Comparison of ENCODE assay signal across 25 mouse cellular contexts in the genomic region with DNA sequence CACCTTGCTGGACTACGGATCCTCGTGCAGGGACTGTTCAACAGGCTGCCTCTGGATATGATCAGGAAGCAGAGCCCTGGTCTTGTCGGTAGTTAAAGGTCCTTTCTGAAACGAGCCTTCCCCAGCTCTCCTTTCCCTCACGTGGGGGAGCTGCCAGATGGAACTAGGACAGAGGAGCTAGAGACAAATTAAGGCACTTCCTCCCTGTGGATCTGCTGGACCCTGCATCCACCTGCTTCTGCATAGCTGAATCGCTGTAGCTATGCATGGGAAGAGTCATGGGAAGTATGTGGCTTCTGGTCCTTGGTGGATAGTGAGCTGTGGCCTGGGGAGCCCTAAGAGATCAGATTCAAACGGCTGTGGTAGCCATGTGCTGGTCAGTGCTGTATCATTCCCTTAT.
DNase-seq lines count a peak whose midpoint lies in the region; ATAC-seq and TF ChIP-seq lines count a peak whose summit lies in the region.
"Had no signal": no experiment of that assay in that cellular context is flagged by ENCODE, and none has a peak within 500 bp of the region (broad histone marks: within the 10 kb centered on the region; RNA-seq: fewer than 3 reads in every experiment).

No protein-coding gene starts in this region.

- DNase-seq in cerebellum, adult 2 months, result peak; percentile 23 to 24
- no peak for DNase-seq in cerebellum, postnatal 36 days
- DNase-seq in heart, postnatal 25 days (ENCODE audit: low spot score), result no peak
- no peak for DNase-seq in liver, embryonic 11.5 days (ENCODE audit: low spot score)
- no peak for DNase-seq in liver, postnatal 0 days
- no peak for DNase-seq in thymus, postnatal 25 days
- DNase-seq: adrenal gland, postnatal 14 days; cerebellum, postnatal 10 days; forebrain, postnatal 0 days; heart, adult 2 months; heart, postnatal 14 days; kidney, adult 18-20 months; kidney, postnatal 36 days; layer of hippocampus, postnatal 36 days; lung, adult 2 months; lung, postnatal 14 days; midbrain, embryonic 14.5 days; right cerebral cortex, postnatal 25 days; spleen, adult 18-20 months had no signal

- TF ChIP-seq EP300 in liver, postnatal 0 days (IDR thresholded peaks at IDR 0.05; ENCODE audit: low read depth), result no peak

- 30% methylated on average over 7 of the region's 7 CpGs for WGBS in cerebellum, adult 2 months
- 43% methylated on average over 7 of the region's 7 CpGs for WGBS in heart, embryonic 11.5 days (ENCODE audit: insufficient replicate concordance)
- WGBS in liver, embryonic 12.5 days (ENCODE audit: insufficient replicate concordance), result 52% methylated on average over 7 of the region's 7 CpGs
- 49% methylated on average over 7 of the region's 7 CpGs for WGBS in liver, embryonic 11.5 days
- 57% methylated on average over 7 of the region's 7 CpGs for WGBS in liver, postnatal 0 days (ENCODE audit: insufficient replicate concordance)

- no peak for TF ChIP-seq POLR2A in cerebellum, adult 2 months (IDR thresholded peaks at IDR 0.05; ENCODE audit: borderline replicate concordance, insufficient read depth, low read length)

- H3K4me3 ChIP-seq in cerebellum, adult 2 months (replicated peaks; ENCODE audit: insufficient read depth, low read depth, low read length), result no peak overlapping the region
- no peak overlapping the region for H3K4me3 ChIP-seq in heart, embryonic 11.5 days (ENCODE audit: low read depth, low read length)
- H3K4me3 ChIP-seq in liver, embryonic 12.5 days, result no peak overlapping the region
- no peak overlapping the region for H3K4me3 ChIP-seq in liver, embryonic 11.5 days (ENCODE audit: low read depth, low read length)
- H3K4me3 ChIP-seq in liver, postnatal 0 days (ENCODE audit: low read depth, low read length), result no peak overlapping the region
- H3K4me3 ChIP-seq: embryonic facial prominence, embryonic 12.5 days; heart, adult 2 months; hindbrain, embryonic 13.5 days; limb, embryonic 12.5 days; neural tube, embryonic 12.5 days had no signal

- no peak overlapping the region for H3K27ac ChIP-seq in cerebellum, adult 2 months (ENCODE audit: insufficient read depth, low read length)
- H3K27ac ChIP-seq in heart, embryonic 11.5 days (ENCODE audit: low read depth, low read length), result peak overlapping the region; percentile 29
- H3K27ac ChIP-seq in liver, embryonic 12.5 days, result peak overlapping the region; percentile 88
- H3K27ac ChIP-seq in liver, embryonic 11.5 days (ENCODE audit: low read depth, low read length), result no peak overlapping the region
- H3K27ac ChIP-seq in liver, postnatal 0 days (ENCODE audit: low read depth), result peak overlapping the region; percentile 31; the same call in 1 of the 2 replicates
- H3K27ac ChIP-seq: embryonic facial prominence, embryonic 12.5 days; heart, adult 2 months; hindbrain, embryonic 13.5 days; limb, embryonic 12.5 days; neural tube, embryonic 12.5 days had no signal

- ATAC-seq in heart, embryonic 11.5 days (replicated peaks; ENCODE audit: insufficient number of reproducible peaks, low FRiP score, low TSS enrichment), result no peak
- ATAC-seq in liver, embryonic 12.5 days, result no peak
- ATAC-seq in liver, embryonic 11.5 days (replicated peaks; ENCODE audit: low FRiP score), result no peak
- ATAC-seq in liver, postnatal 0 days, result no peak
- ATAC-seq: forebrain, postnatal 0 days had no signal

- no peaks in the 10 kb centered on the region for H3K9me3 ChIP-seq in heart, embryonic 11.5 days (replicated peaks; ENCODE audit: control insufficient read depth, low read length)
- no peaks in the 10 kb centered on the region for H3K9me3 ChIP-seq in liver, embryonic 12.5 days (replicated peaks)
- no peaks in the 10 kb centered on the region for H3K9me3 ChIP-seq in liver, embryonic 11.5 days (ENCODE audit: control insufficient read depth, low read length)
- no peaks in the 10 kb centered on the region for H3K9me3 ChIP-seq in liver, postnatal 0 days (ENCODE audit: low read length)
- H3K9me3 ChIP-seq: embryonic facial prominence, embryonic 12.5 days; hindbrain, embryonic 13.5 days; limb, embryonic 12.5 days; neural tube, embryonic 12.5 days had no signal

- H3K9ac ChIP-seq in heart, embryonic 11.5 days (ENCODE audit: low read depth, low read length), result no peak overlapping the region
- H3K9ac ChIP-seq in liver, embryonic 12.5 days, result no peak overlapping the region
- H3K9ac ChIP-seq in liver, embryonic 11.5 days (ENCODE audit: low read depth, low read length), result no peak overlapping the region
- H3K9ac ChIP-seq in liver, postnatal 0 days (replicated peaks), result no peak overlapping the region
- H3K9ac ChIP-seq: embryonic facial prominence, embryonic 12.5 days; forebrain, postnatal 0 days; hindbrain, embryonic 13.5 days; limb, embryonic 12.5 days; neural tube, embryonic 12.5 days had no signal

- H3K36me3 ChIP-seq in heart, embryonic 11.5 days (ENCODE audit: control insufficient read depth, insufficient read depth, low read length), result no peaks in the 10 kb centered on the region
- no peaks in the 10 kb centered on the region for H3K36me3 ChIP-seq in liver, embryonic 12.5 days
- no peaks in the 10 kb centered on the region for H3K36me3 ChIP-seq in liver, embryonic 11.5 days (ENCODE audit: control insufficient read depth, insufficient read depth, low read length)
- no peaks in the 10 kb centered on the region for H3K36me3 ChIP-seq in liver, postnatal 0 days (replicated peaks; ENCODE audit: insufficient read depth, low read length)
- H3K36me3 ChIP-seq: embryonic facial prominence, embryonic 12.5 days; hindbrain, embryonic 13.5 days; limb, embryonic 12.5 days; neural tube, embryonic 12.5 days had no signal

- H3K4me2 ChIP-seq in heart, embryonic 11.5 days, result no peak overlapping the region; the same call in 1 of the 2 replicates
- H3K4me2 ChIP-seq in liver, embryonic 12.5 days, result peak overlapping the region; percentile 66; the same call in 1 of the 2 replicates
- no peak overlapping the region for H3K4me2 ChIP-seq in liver, embryonic 11.5 days
- H3K4me2 ChIP-seq in liver, postnatal 0 days (ENCODE audit: low read depth, low read length), result no peak overlapping the region
- H3K4me2 ChIP-seq: embryonic facial prominence, embryonic 12.5 days; hindbrain, embryonic 13.5 days; limb, embryonic 12.5 days; neural tube, embryonic 12.5 days had no signal

- no peak for TF ChIP-seq CTCF in cerebellum, adult 2 months (IDR thresholded peaks at IDR 0.05; ENCODE audit: borderline replicate concordance, insufficient read depth, low read depth, low read length)
- no peak for TF ChIP-seq CTCF in liver, postnatal 0 days (IDR thresholded peaks at IDR 0.05; ENCODE audit: low read depth)

- H3K4me1 ChIP-seq in cerebellum, adult 2 months (ENCODE audit: control insufficient read depth, insufficient read depth, low read length), result peaks cover 19% of the 10 kb centered on the region
- H3K4me1 ChIP-seq in heart, embryonic 11.5 days (ENCODE audit: control insufficient read depth, insufficient read depth, low read length), result peaks cover 84% of the 10 kb centered on the region
- peaks cover 98% of the 10 kb centered on the region for H3K4me1 ChIP-seq in liver, embryonic 12.5 days
- peaks cover 65% of the 10 kb centered on the region for H3K4me1 ChIP-seq in liver, embryonic 11.5 days (replicated peaks; ENCODE audit: control insufficient read depth, insufficient read depth, low read length)
- peaks cover 54% of the 10 kb centered on the region for H3K4me1 ChIP-seq in liver, postnatal 0 days (ENCODE audit: insufficient read depth)

- intact Hi-C loops in heart, postnatal 25 days (cut with DNase I), result no loop called here

- H3K27me3 ChIP-seq in cerebellum, adult 2 months (ENCODE audit: control insufficient read depth, insufficient read depth, low read length), result no peaks in the 10 kb centered on the region
- H3K27me3 ChIP-seq in heart, embryonic 11.5 days (ENCODE audit: control insufficient read depth, insufficient read depth, low read length), result no peaks in the 10 kb centered on the region
- H3K27me3 ChIP-seq in liver, embryonic 12.5 days (replicated peaks), result no peaks in the 10 kb centered on the region
- no peaks in the 10 kb centered on the region for H3K27me3 ChIP-seq in liver, embryonic 11.5 days (replicated peaks; ENCODE audit: control insufficient read depth, insufficient read depth, low read length)
- no peaks in the 10 kb centered on the region for H3K27me3 ChIP-seq in liver, postnatal 0 days (ENCODE audit: insufficient read depth, low read length)
- H3K27me3 ChIP-seq: embryonic facial prominence, embryonic 12.5 days; hindbrain, embryonic 13.5 days; limb, embryonic 12.5 days; neural tube, embryonic 12.5 days had no signal

Comparison
In these comparisons a context has a peak if more than half of its experiments do, and no peak if none do; other contexts are left out.
1. DNase-seq: peak in cerebellum, adult 2 months (2 of 2); none in cerebellum, postnatal 36 days (0 of 2), heart, postnatal 25 days (single experiment), liver, embryonic 11.5 days (single experiment), liver, postnatal 0 days (single experiment) and thymus, postnatal 25 days (single experiment).
2. H3K27ac ChIP-seq: peak in heart, embryonic 11.5 days (single experiment), liver, embryonic 12.5 days (single experiment) and liver, postnatal 0 days (single experiment); none in cerebellum, adult 2 months (single experiment) and liver, embryonic 11.5 days (single experiment).